Mouse (Mus musculus) CH12.LX (cell line): ENCODE results near the gene Nedd8. TPM values are rescaled to one million over a fixed set of nuclear protein-coding genes. Genes with fewer than 3 reads are reported as not detected.

ENCODE experiments used
- DNase-seq: peaks from one replicate; pipeline ENCODE4 v3.0.0-alpha.2; 2013; ENCODE audit errors: extremely low read depth
- H3K27ac ChIP-seq: 2 replicates; pipeline ENCODE4 v1.5.1; 2012; ENCODE audit warnings: low read depth, mild to moderate bottlenecking, control low read depth, moderate library complexity; ENCODE audit not compliant: insufficient read depth
- H3K27me3 ChIP-seq: replicated peaks from 2 replicates; pipeline ENCODE3; 2012; ENCODE audit warnings: inconsistent platforms
- H3K36me3 ChIP-seq, 2 experiments: replicated peaks in 1 of 2; 2 replicates each; pipeline versions ENCODE3 to v1.6.1; 2012; ENCODE audit warnings: inconsistent platforms in 1 of 2, low read length in 1 of 2, mild to moderate bottlenecking in 1 of 2, mixed read lengths in 1 of 2, moderate library complexity in 1 of 2; ENCODE audit not compliant: control insufficient read depth in 1 of 2, insufficient read depth in 1 of 2
- H3K4me1 ChIP-seq, 2 experiments: 2 replicates each; pipeline ENCODE4 v1.6.1; 2012; ENCODE audit warnings: inconsistent platforms in 1 of 2, moderate library complexity in 1 of 2; ENCODE audit not compliant: insufficient read depth in 2 of 2, control insufficient read depth in 1 of 2
- H3K4me2 ChIP-seq: 2 replicates; pipeline ENCODE4 v1.6.1; 2012; ENCODE audit warnings: low read depth, mild to moderate bottlenecking, control low read depth; ENCODE audit not compliant: poor library complexity, insufficient read depth, severe bottlenecking
- H3K4me3 ChIP-seq, 3 experiments: fragments of 150-350 bp in 1 of 3; sonication (generic) in 1 of 3; replicated peaks in 1 of 3; 2 replicates each; pipeline versions ENCODE3 to v1.5.1; 2011 to 2012; ENCODE audit warnings: low read depth in 2 of 3, low read length in 2 of 3, mild to moderate bottlenecking in 2 of 3, moderate library complexity in 2 of 3, control low read depth in 1 of 3, improper control_type of control experiment in 1 of 3, inconsistent platforms in 1 of 3, mixed read lengths in 1 of 3; ENCODE audit not compliant: poor library complexity in 1 of 3
- H3K79me2 ChIP-seq: replicated peaks from 2 replicates; pipeline ENCODE4 v1.6.1; 2012; ENCODE audit warnings: mild to moderate bottlenecking, moderate library complexity; ENCODE audit not compliant: control insufficient read depth, poor library complexity, insufficient read depth, severe bottlenecking; ENCODE audit errors: extremely low read depth
- H3K9ac ChIP-seq: 2 replicates; pipeline ENCODE4 v1.6.1; 2012; ENCODE audit warnings: low read depth, mild to moderate bottlenecking, control low read depth, moderate library complexity; ENCODE audit not compliant: insufficient read depth
- H3K9me3 ChIP-seq: replicated peaks from 2 replicates; pipeline ENCODE3; 2012; ENCODE audit warnings: low read length, inconsistent platforms, mixed read lengths
- BHLHE40 ChIP-seq: IDR thresholded peaks from 2 replicates; pipeline ENCODE4 v1.6.1; 2011; ENCODE audit warnings: mild to moderate bottlenecking, low read depth, low read length, improper control_type of control experiment
- CHD1 ChIP-seq: IDR thresholded peaks from 2 replicates; pipeline ENCODE4 v1.6.1; 2012; ENCODE audit warnings: low read depth, low read length, improper control_type of control experiment, inconsistent platforms
- CTCF ChIP-seq, 2 experiments: IDR thresholded peaks in 1 of 2; conservative IDR thresholded peaks in 1 of 2; 2 replicates each; pipeline ENCODE4 v1.5.1; 2011 to 2012; ENCODE audit warnings: low read depth in 2 of 2, low read length in 2 of 2, improper control_type of control experiment in 1 of 2, inconsistent platforms in 1 of 2, mild to moderate bottlenecking in 1 of 2, moderate library complexity in 1 of 2
- ELF1 ChIP-seq: IDR thresholded peaks from 2 replicates; pipeline ENCODE4 v1.6.1; 2014; ENCODE audit warnings: low read depth, mild to moderate bottlenecking, inconsistent platforms, low read length, improper control_type of control experiment
- EP300 ChIP-seq: IDR thresholded peaks from 2 replicates; pipeline ENCODE4 v1.6.1; 2011; ENCODE audit warnings: low read length, improper control_type of control experiment
- GABPA ChIP-seq: IDR thresholded peaks from 2 replicates; pipeline ENCODE4 v1.6.1; 2012; ENCODE audit warnings: low read depth, low read length, improper control_type of control experiment, inconsistent platforms; ENCODE audit not compliant: insufficient replicate concordance
- IRF4 ChIP-seq: IDR thresholded peaks from 2 replicates; pipeline ENCODE4 v1.6.1; 2014; ENCODE audit warnings: low read depth, mild to moderate bottlenecking, inconsistent platforms, low read length, improper control_type of control experiment
- KAT2A ChIP-seq: IDR thresholded peaks from 2 replicates; pipeline ENCODE4 v1.6.1; 2012; ENCODE audit warnings: low read length, improper control_type of control experiment, inconsistent platforms; ENCODE audit not compliant: insufficient replicate concordance
- MAX ChIP-seq: IDR thresholded peaks from 2 replicates; pipeline ENCODE4 v1.6.1; 2011; ENCODE audit warnings: low read length, improper control_type of control experiment
- MXI1 ChIP-seq: IDR thresholded peaks from 2 replicates; pipeline ENCODE4 v1.6.1; 2011; ENCODE audit warnings: mild to moderate bottlenecking, low read depth, low read length, improper control_type of control experiment
- NELFE ChIP-seq: IDR thresholded peaks from 2 replicates; pipeline ENCODE4 v1.6.1; 2011; ENCODE audit warnings: low read depth, low read length, improper control_type of control experiment
- PAX5 ChIP-seq: IDR thresholded peaks from 2 replicates; pipeline ENCODE4 v1.6.1; 2012; ENCODE audit warnings: low read length, inconsistent platforms, mixed read lengths
- POLR2A ChIP-seq: IDR thresholded peaks from 2 replicates; pipeline ENCODE4 v1.6.1; 2011; ENCODE audit warnings: low read depth, mild to moderate bottlenecking, improper control_type of control experiment, low read length
- POLR2AphosphoS2 ChIP-seq: IDR thresholded peaks from 2 replicates; pipeline ENCODE4 v1.6.1; 2011; ENCODE audit warnings: low read depth, low read length, improper control_type of control experiment
- RCOR1 ChIP-seq: conservative IDR thresholded peaks from 2 replicates; pipeline ENCODE4 v1.6.1; 2012; ENCODE audit warnings: low read depth, mild to moderate bottlenecking, inconsistent platforms, low read length, improper control_type of control experiment
- SMC3 ChIP-seq: IDR thresholded peaks from 2 replicates; pipeline ENCODE4 v1.6.1; 2011; ENCODE audit warnings: low read depth, low read length, improper control_type of control experiment
- TBP ChIP-seq: conservative IDR thresholded peaks from 2 replicates; pipeline ENCODE4 v1.6.1; 2011; ENCODE audit warnings: low read depth, low read length, improper control_type of control experiment
- TCF12 ChIP-seq: IDR thresholded peaks from 2 replicates; pipeline ENCODE4 v1.6.1; 2014; ENCODE audit warnings: low read depth, mild to moderate bottlenecking, inconsistent platforms, low read length, improper control_type of control experiment
- UBTF ChIP-seq: IDR thresholded peaks from 2 replicates; pipeline ENCODE4 v1.6.1; 2012; ENCODE audit warnings: low read depth, mild to moderate bottlenecking, inconsistent platforms, low read length, improper control_type of control experiment, moderate library complexity
- USF1 ChIP-seq: IDR thresholded peaks from 2 replicates; pipeline ENCODE4 v1.6.1; 2014; ENCODE audit warnings: low read depth, mild to moderate bottlenecking, inconsistent platforms, low read length, improper control_type of control experiment
- USF2 ChIP-seq: conservative IDR thresholded peaks from 2 replicates; pipeline ENCODE4 v1.6.1; 2011; ENCODE audit warnings: low read depth, low read length, improper control_type of control experiment
- ZC3H11A ChIP-seq: IDR thresholded peaks from 2 replicates; pipeline ENCODE4 v1.6.1; 2012; ENCODE audit warnings: low read depth, mild to moderate bottlenecking, inconsistent platforms, low read length, improper control_type of control experiment
- ZKSCAN1 ChIP-seq: IDR thresholded peaks from 2 replicates; pipeline ENCODE4 v1.6.1; 2012; ENCODE audit warnings: low read depth, inconsistent platforms, low read length, improper control_type of control experiment, borderline replicate concordance
- dilution Hi-C: fragments of 300-500 bp; cut with MboI; formaldehyde crosslinking; loops from 2 replicates; pipeline ENCODE4 v1.14.3; 2020; ENCODE audit warnings: low sequenced_read_pairs; ENCODE audit not compliant: extremely low pct_unique_long_range_greater_than_20kb, extremely low pct_ligation_motif_present
- in situ Hi-C: fragments of 300-500 bp; cut with MboI; formaldehyde crosslinking; loops from 3 replicates; pipeline ENCODE4 v1.14.3; 2019; ENCODE audit warnings: low sequenced_read_pairs, low pct_ligation_motif_present, low pct_unique_long_range_greater_than_20kb, mixed read lengths
- polyA plus RNA-seq: library from polyadenylated mRNA; unstranded; fragments of >175 nt; gene quantifications from 2 replicates; pipeline ENCODE4 v1.2.1, GENCODE M21; 2012; ENCODE audit warnings: low read depth; ENCODE audit not compliant: insufficient read length
- total RNA-seq, 2 experiments: library from RNA; depleted of rRNA; stranded (reverse); fragments of 300-350 nt in 1 of 2; fragments of >200 nt in 1 of 2; gene quantifications; 2 replicates each; pipeline ENCODE4 v1.2.3; 2012 to 2014

The Nedd8 gene
- total and polyA plus RNA-seq, 3 experiments: 276 to 513 (median 378) TPM

- TF ChIP-seq USF2: no peak
- no peak for TF ChIP-seq NELFE
- no peak for TF ChIP-seq BHLHE40
- no peak for TF ChIP-seq EP300
- no peak for TF ChIP-seq POLR2A
- TF ChIP-seq RCOR1: no peak
- TF ChIP-seq ZKSCAN1: no peak
- TF ChIP-seq MAX: no peak
- TF ChIP-seq UBTF: no peak
- dilution Hi-C loops (no loop called here), in situ Hi-C loops (no loop called here)
- Histone ChIP-seq H3K36me3 (peaks cover 35 to 48% of the 10 kb centered on the region in 2 experiments), H3K9me3 (no peaks in the 10 kb centered on the region), H3K4me3 (no peak overlapping the region), H3K4me2 (no peak overlapping the region), H3K9ac (no peak overlapping the region), H3K79me2 (no peaks in the 10 kb centered on the region), H3K4me1 (peaks cover 9 to 32% of the 10 kb centered on the region in 2 experiments), H3K27me3 (no peaks in the 10 kb centered on the region), H3K27ac (no peak overlapping the region)
- DNase-seq: no peak
These were observed 47.8 kb upstream of the Nedd8 start for GRCm38 (mm10) chr14:55719737-55720136.

DNA sequence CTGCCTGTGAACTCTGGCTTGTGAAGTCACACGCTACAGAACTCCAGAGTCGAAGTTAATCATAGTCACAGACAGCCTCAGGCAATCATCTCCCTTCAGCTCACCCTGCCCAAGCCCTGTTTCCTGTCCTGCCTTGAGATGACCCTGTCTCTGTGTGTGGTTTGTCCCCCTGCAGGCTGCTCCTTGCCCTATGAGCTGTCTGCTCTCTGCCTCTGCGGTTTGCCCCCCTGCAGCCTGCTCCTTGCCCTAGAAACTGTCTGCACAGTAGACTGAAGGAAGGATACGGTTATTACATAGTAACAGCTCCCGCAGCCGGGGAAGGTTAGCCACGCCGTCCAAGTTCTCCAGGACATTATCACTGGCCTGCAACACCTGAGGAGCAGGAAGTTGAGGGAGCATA lies 45.0 kb upstream of the Nedd8 start:
- Histone ChIP-seq H3K36me3 (peaks cover 35 to 48% of the 10 kb centered on the region in 2 experiments), H3K4me2 (no peak overlapping the region), H3K9me3 (no peaks in the 10 kb centered on the region), H3K27me3 (no peaks in the 10 kb centered on the region), H3K9ac (no peak overlapping the region), H3K4me1 (peaks cover 0 to 9% of the 10 kb centered on the region in 2 experiments; a peak in 2 of 4 replicates), H3K27ac (no peak overlapping the region), H3K4me3 (no peak overlapping the region), H3K79me2 (no peaks in the 10 kb centered on the region)
- dilution Hi-C loops: no loop called here
- TF ChIP-seq PAX5: no peak
- no peak for TF ChIP-seq MXI1
- no peak for TF ChIP-seq IRF4
- TF ChIP-seq POLR2AphosphoS2: no peak
- TF ChIP-seq TBP: no peak
- no peak for TF ChIP-seq ZC3H11A
- TF ChIP-seq CTCF (conservative IDR thresholded peaks at IDR 0.05 in 1 of 2, IDR thresholded peaks at IDR 0.05 in 1 of 2; ENCODE audit: low read depth in 2 of 2, low read length in 2 of 2): no peak
- no peak for TF ChIP-seq CHD1
- TF ChIP-seq USF2: no peak
- DNase-seq: no peak
- in situ Hi-C loops: no loop called here

DNA sequence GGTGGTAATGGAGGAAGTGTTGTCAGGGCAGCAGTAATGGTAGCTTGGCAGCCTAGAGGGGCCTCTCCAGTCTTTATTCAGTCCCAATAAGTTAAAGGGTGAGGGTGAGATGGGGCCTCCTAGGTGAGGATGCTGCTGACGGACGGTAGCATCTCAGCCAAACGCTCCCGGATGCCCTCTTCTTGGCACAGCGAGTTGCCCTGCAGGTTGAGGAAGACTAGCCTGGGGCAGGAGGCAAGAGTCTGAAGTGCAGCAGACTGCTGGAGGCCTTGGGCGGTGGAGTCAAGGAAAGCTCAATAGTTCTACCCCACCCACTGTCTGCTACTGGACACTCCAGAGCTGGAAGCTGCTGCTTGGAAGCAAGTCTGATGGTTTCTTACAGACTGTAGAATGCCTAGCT lies 44.3 kb upstream of the Nedd8 start:
- in situ Hi-C loops: no loop called here
- dilution Hi-C loops: no loop called here

More for the DNA sequence above, 44.3 kb upstream of the Nedd8 start:
- Histone ChIP-seq H3K27me3 (no peaks in the 10 kb centered on the region), H3K79me2 (no peaks in the 10 kb centered on the region), H3K4me3 (no peak overlapping the region), H3K9ac (no peak overlapping the region), H3K4me1 (peaks cover 0 to 6% of the 10 kb centered on the region in 2 experiments; a peak in 2 of 4 replicates), H3K9me3 (no peaks in the 10 kb centered on the region), H3K36me3 (peaks cover 35 to 48% of the 10 kb centered on the region in 2 experiments), H3K27ac (no peak overlapping the region), H3K4me2 (no peak overlapping the region)
- DNase-seq: no peak
- TF ChIP-seq USF2 (no peak), TCF12 (no peak), ZKSCAN1 (no peak), SMC3 (no peak), GABPA (no peak), PAX5 (no peak), ELF1 (no peak), NELFE (no peak), KAT2A (no peak), CHD1 (no peak), USF1 (no peak)
